Mouse (Mus musculus): ENCODE results near the gene Tspear. TPM values are rescaled to one million over a fixed set of nuclear protein-coding genes. Genes with fewer than 3 reads are reported as not detected.
"Not testable (repeated sequence)": the region's sequence is repeated elsewhere in the genome, so short reads cannot be mapped to it uniquely, and the experiment has no call there.

Gene Tspear
- polyA plus RNA-seq, 1 experiment from 2014 or later, result 0.05 TPM

DNA sequence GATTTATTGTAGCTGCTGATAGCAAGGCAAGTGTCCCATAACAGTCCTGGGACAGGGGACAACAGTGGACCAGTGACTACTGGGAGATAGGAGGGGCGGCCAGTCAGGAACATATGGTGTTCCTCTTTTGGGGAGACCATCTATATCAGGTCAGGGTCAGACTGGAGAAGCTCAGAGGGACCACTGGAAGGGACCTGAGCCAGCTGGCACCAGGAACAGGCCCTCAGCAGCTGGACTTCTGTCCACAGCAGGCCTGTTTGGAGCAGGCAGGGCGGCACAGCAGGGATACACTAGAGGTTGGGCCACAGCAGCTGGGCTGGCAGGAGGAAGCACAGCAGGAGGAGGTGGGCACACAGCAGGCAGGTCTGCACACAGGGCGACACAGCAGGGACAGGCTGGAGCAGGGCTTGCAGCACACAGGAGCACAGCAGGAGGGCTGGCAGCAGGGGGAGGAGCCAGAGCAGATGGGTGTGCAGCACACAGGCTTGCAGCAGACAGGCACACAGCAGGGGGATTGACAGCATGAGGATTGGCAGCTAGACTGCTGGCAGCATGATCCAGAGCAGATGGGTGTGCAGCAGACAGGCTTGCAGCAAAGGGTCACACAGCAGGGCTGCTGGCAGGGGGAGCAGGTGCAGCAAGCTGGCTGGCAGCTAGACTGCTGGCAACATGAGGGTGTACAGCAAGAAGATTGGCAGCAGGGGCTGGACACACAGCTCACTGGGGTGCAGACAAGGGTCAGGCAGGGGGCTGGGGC is 112.0 kb downstream of the Tspear start:
- H3K27me3 ChIP-seq (replicated peaks); H3K27ac ChIP-seq; H3K4me2 ChIP-seq; H3K36me3 ChIP-seq; H3K9me3 ChIP-seq (replicated peaks); ATAC-seq; H3K4me1 ChIP-seq; H3K4me3 ChIP-seq; H3K9ac ChIP-seq: not testable (repeated sequence)
- WGBS (ENCODE audit: insufficient replicate concordance), result 23% methylated on average over 3 of the region's 3 CpGs

DNA sequence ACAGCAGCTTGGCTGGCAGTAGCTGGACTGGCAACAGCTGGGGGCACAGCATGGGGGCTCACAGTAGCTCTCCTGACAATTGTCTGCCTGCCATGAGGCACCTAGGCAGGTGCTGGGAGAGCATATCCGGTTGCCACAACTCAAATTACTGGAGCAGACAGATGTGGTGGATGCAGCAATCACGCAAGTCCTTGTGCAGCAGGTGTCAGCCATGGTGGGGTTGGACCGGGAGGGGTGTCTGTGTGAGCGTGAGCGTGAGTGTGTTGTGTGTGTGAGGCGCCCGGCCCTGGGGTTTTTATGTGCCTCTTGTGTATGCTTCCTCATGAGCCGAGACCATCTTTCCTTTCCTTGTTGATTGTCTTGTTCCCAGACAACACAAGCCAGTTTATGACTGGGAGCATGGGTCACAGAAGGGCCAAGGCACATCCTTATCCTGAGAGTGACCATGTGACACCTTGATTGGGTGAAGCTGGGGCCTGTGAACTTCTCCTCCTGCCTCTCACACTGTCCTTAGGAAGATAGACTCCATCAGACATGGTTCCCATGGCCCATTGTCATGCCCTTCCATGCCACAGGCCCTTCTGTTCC is 112.6 kb downstream of the Tspear start, which contains the start of gene Gm19668:
Gene Gm19668, minus strand, starts transcription at position 213 of the 588 bp plus-strand sequence.
- WGBS (ENCODE audit: insufficient replicate concordance), result 51% methylated on average over 8 of the region's 8 CpGs
- H3K4me3 ChIP-seq, result no peak within 1 kb of the TSS
- no peak within 1 kb of the TSS for H3K4me2 ChIP-seq
- H3K9ac ChIP-seq, result no peak within 1 kb of the TSS
- ATAC-seq, result no peak
- no peak within 1 kb of the TSS for H3K27ac ChIP-seq
- no peaks in the 10 kb centered on the region for H3K36me3 ChIP-seq
- no peaks in the 10 kb centered on the region for H3K9me3 ChIP-seq (replicated peaks)
- 0 out of 2 replicates have a peak, but pooled peaks cover 4% of the 10 kb centered on the region for H3K4me1 ChIP-seq
- H3K27me3 ChIP-seq (replicated peaks), result no peaks in the 10 kb centered on the region

DNA sequence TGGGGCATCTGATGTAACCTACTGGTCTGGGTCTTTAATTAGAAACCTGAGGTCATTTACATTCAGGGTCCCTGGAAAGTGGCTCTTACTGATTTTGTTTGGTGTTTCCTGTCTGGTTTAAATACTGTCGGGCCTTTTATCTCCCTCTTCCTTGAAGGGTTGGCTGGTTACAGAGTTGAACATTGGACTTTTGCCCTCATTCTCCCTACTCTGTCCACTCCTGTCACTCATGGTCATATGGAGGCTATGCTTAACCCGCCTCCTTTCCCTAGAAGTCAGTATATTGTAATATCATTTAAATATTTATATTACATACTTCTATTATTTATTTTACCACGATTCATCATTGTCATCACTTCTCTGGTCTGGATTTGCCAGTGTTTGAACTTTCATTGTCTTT is 117.7 kb downstream of the Tspear start:
- 34% methylated on average over 3 of the region's 3 CpGs for WGBS (ENCODE audit: insufficient replicate concordance)
- no peak overlapping the region for H3K9ac ChIP-seq
- no peak overlapping the region for H3K4me3 ChIP-seq
- no peak for ATAC-seq
- no peak overlapping the region for H3K4me2 ChIP-seq
- H3K4me1 ChIP-seq, result 0 out of 2 replicates have a peak, but pooled peaks cover 4% of the 10 kb centered on the region
- no peaks in the 10 kb centered on the region for H3K27me3 ChIP-seq (replicated peaks)
- H3K36me3 ChIP-seq, result no peaks in the 10 kb centered on the region
- no peak overlapping the region for H3K27ac ChIP-seq
- H3K9me3 ChIP-seq (replicated peaks), result no peaks in the 10 kb centered on the region

DNA sequence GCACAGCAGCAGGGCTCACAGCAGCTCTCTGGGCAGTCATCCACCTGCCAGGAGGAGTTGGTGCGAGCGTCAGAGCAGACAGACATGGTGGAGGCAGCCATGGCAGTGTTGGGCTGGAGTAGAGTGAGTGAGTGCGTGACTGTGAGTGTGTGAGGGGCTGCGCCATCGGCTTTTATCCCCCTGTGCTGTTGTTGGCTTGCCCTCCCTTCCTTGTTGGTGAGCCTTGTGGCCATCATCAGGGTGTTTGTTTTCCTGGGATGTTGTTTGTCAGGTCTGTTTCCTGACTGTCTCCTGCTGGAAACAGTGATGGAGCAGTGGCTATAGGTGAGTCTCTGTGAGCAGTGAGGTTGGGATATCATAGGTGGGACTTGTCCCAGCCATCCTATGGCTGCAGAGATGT is 125.4 kb downstream of the Tspear start, which contains the start of gene Gm9507:
Gene Gm9507, minus strand, starts transcription at position 101 of the 400 bp plus-strand sequence.
- no peak within 1 kb of the TSS for H3K4me2 ChIP-seq
- no peak within 1 kb of the TSS for H3K27ac ChIP-seq
- H3K9ac ChIP-seq, result no peak within 1 kb of the TSS
- H3K27me3 ChIP-seq (replicated peaks), result no peaks in the 10 kb centered on the region
- no peak within 1 kb of the TSS for H3K4me3 ChIP-seq
- no peaks in the 10 kb centered on the region for H3K36me3 ChIP-seq
- no peak for ATAC-seq
- no peaks in the 10 kb centered on the region; the same call in 1 of the 2 replicates for H3K9me3 ChIP-seq (replicated peaks)
- 51% methylated on average over 5 of the region's 5 CpGs for WGBS (ENCODE audit: insufficient replicate concordance)
- H3K4me1 ChIP-seq, result no peaks in the 10 kb centered on the region

DNA sequence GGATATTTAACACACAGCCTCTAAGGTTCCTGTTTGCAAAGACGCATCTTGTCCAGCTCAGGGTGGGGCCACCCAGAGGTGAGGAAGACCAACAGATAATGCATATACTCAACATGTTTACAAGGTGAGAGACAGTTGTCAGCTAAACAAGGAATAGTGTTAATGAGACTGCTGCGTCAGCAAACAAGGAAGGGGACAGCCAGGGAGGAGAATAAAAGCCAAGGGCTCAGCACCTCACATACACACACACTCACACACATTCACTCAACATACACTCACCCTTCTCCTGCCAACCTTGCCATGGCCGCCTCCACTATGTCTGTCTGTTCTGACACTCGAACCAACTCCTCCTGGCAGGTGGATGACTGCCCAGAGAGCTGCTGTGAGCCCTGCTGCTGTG is 128.0 kb downstream of the Tspear start, which contains the start of gene Gm2696:
Gene Gm2696, plus strand, starts transcription at position 301 of the 400 bp plus-strand sequence.
- no peak for ATAC-seq
- 35% methylated on average over 4 of the region's 4 CpGs for WGBS (ENCODE audit: insufficient replicate concordance)
- no peak within 1 kb of the TSS for H3K27ac ChIP-seq
- no peak within 1 kb of the TSS for H3K4me3 ChIP-seq
- no peaks in the 10 kb centered on the region for H3K27me3 ChIP-seq (replicated peaks)
- H3K36me3 ChIP-seq, result no peaks in the 10 kb centered on the region
- H3K9ac ChIP-seq, result no peak within 1 kb of the TSS
- H3K9me3 ChIP-seq (replicated peaks), result no peaks in the 10 kb centered on the region; the same call in 1 of the 2 replicates
- no peak within 1 kb of the TSS for H3K4me2 ChIP-seq
- no peaks in the 10 kb centered on the region for H3K4me1 ChIP-seq

DNA sequence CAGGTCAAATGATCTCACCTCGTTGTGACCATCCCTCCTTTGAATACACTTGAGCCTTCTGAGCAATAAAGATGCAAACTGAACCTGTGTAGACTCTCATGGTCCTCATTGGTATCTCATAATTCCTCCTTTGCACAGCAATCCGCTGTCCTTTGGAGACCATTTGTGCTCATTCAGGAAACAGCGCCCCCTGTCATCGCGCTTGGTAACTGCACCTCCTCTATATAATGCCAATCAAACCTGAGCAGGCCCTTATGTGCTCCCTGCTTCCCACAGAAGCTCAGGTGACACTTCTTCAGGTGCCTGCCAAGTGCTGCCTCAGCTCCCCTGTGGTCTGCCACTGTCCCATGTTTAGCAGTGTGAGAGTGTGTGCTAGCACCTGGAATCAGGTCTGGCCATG is 129.1 kb downstream of the Tspear start:
- no peak overlapping the region for H3K4me2 ChIP-seq
- H3K4me1 ChIP-seq, result no peaks in the 10 kb centered on the region
- no peaks in the 10 kb centered on the region for H3K36me3 ChIP-seq
- no peaks in the 10 kb centered on the region for H3K9me3 ChIP-seq (replicated peaks)
- H3K27me3 ChIP-seq (replicated peaks), result no peaks in the 10 kb centered on the region
- no peak overlapping the region for H3K9ac ChIP-seq
- H3K4me3 ChIP-seq, result no peak overlapping the region
- no peak overlapping the region for H3K27ac ChIP-seq
- no peak for ATAC-seq
- 23% methylated on average over 5 of the region's 5 CpGs for WGBS (ENCODE audit: insufficient replicate concordance)

DNA sequence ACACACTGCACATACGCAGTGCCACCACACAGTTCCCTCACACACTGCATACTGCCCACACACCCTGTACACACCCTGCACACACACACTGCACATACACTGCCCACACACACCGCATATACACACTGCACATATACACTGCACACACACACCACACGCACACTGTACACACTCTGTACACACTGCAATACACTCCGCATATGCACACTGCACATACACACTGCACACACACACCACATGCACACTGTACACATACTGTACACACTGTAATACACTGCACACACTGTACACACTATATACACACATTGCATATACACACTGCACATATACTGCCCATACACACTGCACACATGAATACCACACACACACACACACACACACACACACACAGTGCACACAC is 132.2 kb downstream of the Tspear start:
- Histone ChIP-seq H3K9me3 (replicated peaks) (no peaks in the 10 kb centered on the region), H3K4me1 (no peaks in the 10 kb centered on the region), H3K36me3 (no peaks in the 10 kb centered on the region), H3K27me3 (replicated peaks) (no peaks in the 10 kb centered on the region), H3K27ac (no peak overlapping the region), H3K4me3 (no peak overlapping the region), H3K9ac (no peak overlapping the region), H3K4me2 (no peak overlapping the region)
- WGBS (ENCODE audit: insufficient replicate concordance), result 79% methylated on average over 4 of the region's 4 CpGs
- no peak for ATAC-seq

DNA sequence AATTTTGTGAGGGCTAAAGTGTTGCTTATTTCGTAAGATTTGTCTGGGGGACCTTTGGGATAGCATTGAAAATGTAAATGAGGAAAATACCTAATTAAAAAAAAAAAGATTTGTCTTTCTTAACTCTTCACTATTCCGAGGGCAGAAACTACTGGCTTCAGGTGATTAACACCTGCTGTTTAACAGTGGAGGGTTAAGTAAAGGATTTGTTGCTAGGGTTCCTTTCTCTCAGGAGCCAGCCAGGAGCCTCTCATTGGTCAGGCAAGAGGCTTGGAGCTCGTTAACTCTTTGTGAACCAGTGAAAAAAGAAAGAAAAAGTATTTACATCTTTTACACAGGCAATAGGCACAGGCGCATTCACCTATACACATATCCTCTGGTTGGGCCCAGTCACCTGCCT is 132.8 kb downstream of the Tspear start:
- Histone ChIP-seq H3K27me3 (replicated peaks) (no peaks in the 10 kb centered on the region), H3K27ac (no peak overlapping the region), H3K9me3 (replicated peaks) (no peaks in the 10 kb centered on the region), H3K36me3 (no peaks in the 10 kb centered on the region), H3K4me2 (no peak overlapping the region), H3K4me1 (no peaks in the 10 kb centered on the region), H3K4me3 (no peak overlapping the region), H3K9ac (no peak overlapping the region)
- no peak for ATAC-seq
- 45% methylated on average over 4 of the region's 4 CpGs for WGBS (ENCODE audit: insufficient replicate concordance)

DNA sequence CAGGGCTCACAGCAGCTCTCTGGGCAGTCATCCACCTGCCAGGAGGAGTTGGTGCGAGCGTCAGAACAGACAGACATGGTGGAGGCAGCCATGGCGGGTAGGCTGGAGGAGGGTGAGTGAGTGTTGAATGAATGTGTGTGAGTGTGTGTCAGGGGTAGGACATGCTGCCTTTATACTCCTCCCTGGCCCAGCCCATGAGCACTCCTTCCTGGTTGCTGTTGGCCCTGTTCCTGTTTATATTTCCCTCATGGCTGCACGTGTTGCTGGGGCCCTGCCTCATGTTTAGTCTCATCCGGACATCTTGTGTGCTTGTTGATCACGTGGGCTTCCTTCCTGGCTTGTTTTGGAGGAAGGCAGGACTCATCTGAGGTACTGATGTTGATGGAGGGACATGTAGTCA is 140.6 kb downstream of the Tspear start, which contains the start of gene Krtap10-4:
Gene Krtap10-4, minus strand, starts transcription at position 145 of the 400 bp plus-strand sequence.
- no peak within 1 kb of the TSS for H3K9ac ChIP-seq
- H3K4me3 ChIP-seq, result no peak within 1 kb of the TSS
- H3K36me3 ChIP-seq, result no peaks in the 10 kb centered on the region
- no peaks in the 10 kb centered on the region for H3K27me3 ChIP-seq (replicated peaks)
- H3K27ac ChIP-seq, result no peak within 1 kb of the TSS
- H3K4me1 ChIP-seq, result no peaks in the 10 kb centered on the region
- 47% methylated on average over 6 of the region's 6 CpGs for WGBS (ENCODE audit: insufficient replicate concordance)
- no peak within 1 kb of the TSS for H3K4me2 ChIP-seq
- no peak for ATAC-seq
- no peaks in the 10 kb centered on the region for H3K9me3 ChIP-seq (replicated peaks)

DNA sequence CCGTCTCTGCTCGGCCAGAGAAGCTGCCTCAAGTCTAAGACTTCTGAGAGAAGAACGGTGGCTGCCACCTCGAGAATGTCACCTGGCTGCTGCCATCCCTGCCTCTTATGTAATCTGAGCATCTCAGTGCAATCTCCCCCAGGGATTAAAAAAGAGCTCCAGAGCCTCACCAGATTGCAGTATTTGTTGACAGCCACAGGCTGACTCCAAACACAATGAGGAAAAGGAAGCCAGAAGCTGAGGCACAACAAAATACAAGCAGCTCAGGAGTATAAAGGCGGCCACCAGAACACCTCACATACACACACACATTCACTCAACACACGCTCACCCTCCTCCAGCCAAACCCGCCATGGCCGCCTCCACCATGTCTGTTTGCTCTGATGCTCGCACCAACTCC is 149.3 kb downstream of the Tspear start, which contains the start of gene Krtap10-10:
Gene Krtap10-10, plus strand, starts transcription at position 301 of the 400 bp plus-strand sequence.
- no peaks in the 10 kb centered on the region for H3K4me1 ChIP-seq
- no peak within 1 kb of the TSS for H3K4me2 ChIP-seq
- WGBS (ENCODE audit: insufficient replicate concordance), result 56% methylated on average over 9 of the region's 9 CpGs
- H3K27me3 ChIP-seq (replicated peaks), result no peaks in the 10 kb centered on the region
- H3K9ac ChIP-seq, result no peak within 1 kb of the TSS
- no peaks in the 10 kb centered on the region for H3K36me3 ChIP-seq
- no peak within 1 kb of the TSS for H3K27ac ChIP-seq
- H3K9me3 ChIP-seq (replicated peaks), result no peaks in the 10 kb centered on the region
- no peak within 1 kb of the TSS for H3K4me3 ChIP-seq
- no peak for ATAC-seq

DNA sequence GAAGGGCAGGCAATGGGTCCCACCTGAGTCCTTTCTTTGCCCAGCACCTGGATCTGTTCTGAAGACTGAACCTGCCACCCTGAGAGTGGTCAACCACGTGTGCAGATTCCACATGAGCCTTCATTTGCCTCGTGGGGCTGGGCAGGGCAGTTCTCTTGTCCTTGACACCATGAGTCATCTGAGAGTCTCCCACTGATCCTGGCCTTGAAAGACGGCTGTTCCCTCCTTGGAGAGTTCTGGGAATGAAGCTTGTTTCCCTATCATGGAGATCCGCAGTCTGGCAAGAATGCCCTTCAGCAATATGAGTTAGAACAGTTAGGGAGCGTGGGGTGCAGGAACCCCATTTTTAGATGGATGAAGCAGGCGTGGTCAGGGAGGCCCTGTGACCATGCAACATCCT is 152.6 kb downstream of the Tspear start:
- H3K36me3 ChIP-seq, result no peaks in the 10 kb centered on the region
- 54% methylated on average over 6 of the region's 6 CpGs for WGBS (ENCODE audit: insufficient replicate concordance)
- H3K4me1 ChIP-seq, result no peaks in the 10 kb centered on the region
- H3K27me3 ChIP-seq (replicated peaks), result no peaks in the 10 kb centered on the region
- H3K4me2 ChIP-seq, result no peak overlapping the region
- no peak for ATAC-seq
- H3K27ac ChIP-seq, result no peak overlapping the region
- H3K9me3 ChIP-seq (replicated peaks), result no peaks in the 10 kb centered on the region
- no peak overlapping the region for H3K4me3 ChIP-seq
- no peak overlapping the region for H3K9ac ChIP-seq

DNA sequence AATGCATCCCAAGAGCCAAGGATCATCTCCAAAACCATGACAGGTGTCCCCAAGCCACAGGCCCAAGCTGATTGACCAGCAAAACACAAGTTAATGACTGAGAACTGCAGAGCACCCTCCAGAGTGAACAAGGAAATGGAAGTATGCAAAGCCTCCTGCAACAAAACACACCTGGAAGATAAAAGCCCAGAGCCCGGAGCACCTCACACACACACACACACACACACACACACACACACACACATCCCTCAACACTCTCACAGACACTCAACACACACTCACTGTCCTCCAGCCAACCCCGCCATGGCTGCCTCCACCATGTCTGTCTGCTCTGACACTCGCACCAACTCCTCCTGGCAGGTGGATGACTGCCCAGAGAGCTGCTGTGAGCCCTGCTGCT is 160.1 kb downstream of the Tspear start, which contains the start of gene Gm36176:
Gene Gm36176, plus strand, starts transcription at position 301 of the 400 bp plus-strand sequence.
- Histone ChIP-seq H3K4me2 (no peak within 1 kb of the TSS), H3K36me3 (no peaks in the 10 kb centered on the region), H3K9ac (no peak within 1 kb of the TSS), H3K4me3 (no peak within 1 kb of the TSS), H3K27ac (no peak within 1 kb of the TSS), H3K9me3 (replicated peaks) (no peaks in the 10 kb centered on the region), H3K4me1 (no peaks in the 10 kb centered on the region), H3K27me3 (replicated peaks) (no peaks in the 10 kb centered on the region)
- ATAC-seq, result no peak
- WGBS (ENCODE audit: insufficient replicate concordance), result 29% methylated on average over 3 of the region's 3 CpGs
